Mouse (Mus musculus): ENCODE measurements around the gene 1110008P14Rik.

DNA sequence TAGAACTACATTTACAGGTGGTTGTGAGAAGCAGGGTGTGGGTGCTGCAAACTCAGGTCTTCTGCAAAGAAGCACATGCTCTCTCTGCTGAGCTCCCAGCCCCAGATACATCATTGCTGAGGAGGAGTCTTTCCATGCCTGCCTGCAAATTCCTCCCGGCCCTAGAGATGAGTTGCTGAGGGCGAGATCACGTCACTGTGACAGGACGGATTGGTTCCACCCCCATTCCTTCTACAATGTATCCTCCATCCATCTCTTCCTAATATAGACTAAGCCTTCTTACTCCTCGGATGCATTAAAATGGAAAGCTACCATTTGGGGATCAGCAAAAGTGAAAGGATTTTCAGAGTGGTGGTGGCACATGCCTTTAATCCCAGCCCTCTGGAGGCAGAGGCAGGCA, 43.8 kb upstream of the 1110008P14Rik start:
- no peak for TF ChIP-seq CTCF (IDR thresholded peaks at IDR 0.05; ENCODE audit: low read depth)
- no peak for TF ChIP-seq EP300 (optimal IDR thresholded peaks at IDR 0.05)
